Mouse (Mus musculus) lung, adult 2 months (tissue): ENCODE results near the gene Chchd10. TPM values are rescaled to one million over a fixed set of nuclear protein-coding genes. Genes with fewer than 3 reads are reported as not detected.

Experiments
- DNase-seq: peaks from one replicate; pipeline ENCODE4 v3.0.0; 2022
- H3K4me1 ChIP-seq: fragments of 200-500 bp; 2 replicates; pipeline ENCODE4 v1.6.1; 2011; ENCODE audit warnings: low read length; ENCODE audit not compliant: control insufficient read depth, insufficient read depth
- H3K4me3 ChIP-seq: fragments of 200-500 bp; replicated peaks from 2 replicates; pipeline ENCODE3; 2011; ENCODE audit warnings: low read depth, mild to moderate bottlenecking, control low read depth, low read length; ENCODE audit errors: extremely low read depth
- CTCF ChIP-seq: fragments of 200-500 bp; IDR thresholded peaks from 2 replicates; pipeline ENCODE4 v1.5.1; 2011; ENCODE audit warnings: mild to moderate bottlenecking, low read length, control low read depth; ENCODE audit not compliant: insufficient read depth
- POLR2A ChIP-seq: fragments of 200-500 bp; IDR thresholded peaks from 2 replicates; pipeline ENCODE4 v1.6.1; 2011; ENCODE audit warnings: low read depth, mild to moderate bottlenecking, control low read depth, low read length, borderline replicate concordance; ENCODE audit errors: extremely low read depth
- WGBS: fragments of 180-500 bp; shearing (Covaris S2); methylation state at CpG from one replicate; pipeline ENCODE4 v1.1.7; 2018; 5-methylcytosine and 5-hydroxymethylcytosine counted together
- polyA plus RNA-seq: library from polyadenylated mRNA; depleted of rRNA; stranded (reverse); fragments of >200 nt; gene quantifications from 2 replicates; pipeline ENCODE4 v1.2.3, GENCODE M21; 2012

Gene Chchd10
- polyA plus RNA-seq, 1 experiment, result 415 TPM

GRCm38 (mm10) chr10:75937851-75938643, 5.1 kb downstream of the Chchd10 start:
- WGBS, result 41% methylated on average over 10 of the region's 10 CpGs
- H3K4me3 ChIP-seq, result no peak overlapping the region
- DNase-seq, result no peak
- TF ChIP-seq CTCF, result no peak
- no peak for TF ChIP-seq POLR2A
- H3K4me1 ChIP-seq, result peaks cover 3% of the 10 kb centered on the region; the same call in 1 of the 2 replicates

GRCm38 (mm10) chr10:75939481-75940234, 6.7 kb downstream of the Chchd10 start:
- Histone ChIP-seq H3K4me1 (peaks cover 3% of the 10 kb centered on the region; the same call in 1 of the 2 replicates), H3K4me3 (no peak overlapping the region)
- no peak for DNase-seq
- TF ChIP-seq CTCF (no peak), POLR2A (no peak)
- 73% methylated on average over 9 of the region's 9 CpGs for WGBS

DNA sequence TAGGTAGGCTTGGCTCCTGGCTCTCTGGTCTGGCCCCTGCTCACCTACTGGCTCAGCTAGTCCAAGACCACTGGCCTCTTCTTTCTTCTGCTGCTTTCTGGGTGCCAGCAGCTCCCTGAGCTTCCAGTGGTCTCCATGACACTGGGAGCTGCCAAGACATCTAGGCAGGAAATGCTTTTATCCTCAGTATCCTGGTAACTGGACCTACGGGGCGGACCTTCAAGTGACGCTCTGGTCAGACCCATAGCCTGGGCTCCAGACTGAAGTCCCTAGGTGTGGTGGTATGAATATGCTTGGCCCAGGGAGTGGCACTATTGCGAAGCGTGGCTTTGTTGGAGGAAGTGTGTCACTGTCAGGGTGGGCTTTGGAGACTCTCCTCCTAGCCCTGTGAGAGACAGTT, 7.6 kb downstream of the Chchd10 start, which contains the start of gene Gm867:
Gm867 (minus strand) TSS at position 153 of the 400 bp plus-strand sequence.
- peaks cover 2% of the 10 kb centered on the region; the same call in 1 of the 2 replicates for H3K4me1 ChIP-seq
- no peak for DNase-seq
- 61% methylated on average over 5 of the region's 5 CpGs for WGBS
- no peak within 1 kb of the TSS for H3K4me3 ChIP-seq
- TF ChIP-seq POLR2A, result no peak
- TF ChIP-seq CTCF, result no peak

DNA sequence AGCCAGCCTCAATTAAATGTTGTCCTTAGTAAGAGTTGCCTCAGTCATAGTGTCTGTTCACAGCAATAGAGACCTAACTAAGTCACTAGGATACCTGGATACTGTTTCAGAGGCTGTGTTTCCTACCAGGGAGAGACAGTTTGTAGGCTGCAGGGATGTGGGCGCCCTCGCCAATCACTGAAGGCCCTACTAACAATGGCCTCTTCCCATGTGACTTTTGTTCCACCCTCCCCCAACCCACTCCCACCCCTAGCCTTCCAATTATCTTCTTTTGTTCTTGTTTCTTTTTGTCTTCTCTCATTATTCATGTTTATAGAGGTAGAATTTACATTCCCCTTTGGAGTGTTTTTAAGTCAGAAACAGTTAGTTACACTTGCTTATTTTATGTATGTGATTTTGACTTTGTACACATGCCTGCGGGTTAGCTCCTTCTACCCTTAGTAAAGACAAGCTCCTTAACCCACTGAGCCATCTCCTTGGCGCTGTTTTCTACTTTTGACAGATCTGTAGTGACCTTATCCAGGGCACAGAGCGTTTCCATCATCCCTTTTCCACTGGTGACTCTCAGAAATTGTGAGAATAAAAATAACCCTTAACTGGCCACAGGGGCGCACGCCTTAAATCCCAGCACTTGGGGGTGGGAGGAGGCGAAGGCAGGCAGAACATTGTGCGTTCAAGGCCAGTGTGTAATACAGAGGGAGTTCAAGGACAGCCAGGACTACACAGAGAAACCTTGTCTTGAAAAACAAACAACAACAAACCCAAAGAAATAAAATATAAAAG, 8.3 kb downstream of the Chchd10 start:
- 77% methylated on average over 9 of the region's 9 CpGs for WGBS
- peak; percentile 1 for DNase-seq
- Histone ChIP-seq H3K4me3 (no peak overlapping the region), H3K4me1 (peaks cover 3% of the 10 kb centered on the region; the same call in 1 of the 2 replicates)
- no peak for TF ChIP-seq CTCF
- no peak for TF ChIP-seq POLR2A

DNA sequence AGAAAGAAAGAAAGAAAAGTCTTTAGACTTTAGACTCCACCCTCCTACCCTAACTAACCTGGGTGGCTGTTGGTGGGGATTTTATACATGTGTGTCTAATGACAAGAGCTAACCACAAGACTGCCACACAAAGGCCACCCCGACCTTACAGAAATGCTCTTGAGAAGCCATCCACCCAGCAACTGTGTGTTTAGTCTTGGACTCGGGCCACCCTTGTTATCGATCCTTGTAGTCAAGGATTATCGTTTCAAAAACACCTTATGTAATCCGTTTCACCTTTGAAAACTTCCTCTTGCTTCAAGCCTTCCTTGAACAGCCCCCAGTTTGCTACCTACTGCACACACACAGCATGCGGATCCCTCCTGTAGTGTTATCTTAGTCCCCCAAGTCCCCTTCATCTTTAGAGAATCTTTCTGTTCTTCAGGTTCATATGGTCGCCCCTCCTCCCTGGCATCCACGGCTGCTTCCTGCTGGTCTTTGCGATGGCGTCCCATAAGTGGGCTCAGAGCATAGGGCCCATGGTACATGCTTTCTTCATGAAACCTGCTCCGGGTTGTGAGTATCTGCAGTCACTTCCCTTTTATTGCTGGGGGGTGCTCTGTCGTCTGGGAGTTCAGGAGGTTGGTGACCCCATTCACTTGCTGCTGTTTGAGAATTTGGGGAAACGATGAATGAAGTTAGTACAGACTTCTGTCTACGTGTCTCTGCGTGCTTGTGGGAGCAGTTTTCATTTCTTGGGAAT, 10.0 kb downstream of the Chchd10 start, which contains the start of gene Vpreb3:
Vpreb3 (plus strand) TSS at position 322 of the 742 bp plus-strand sequence.
- no peak for DNase-seq
- no peak for TF ChIP-seq CTCF
- no peak for TF ChIP-seq POLR2A
- WGBS, result 60% methylated on average over 15 of the region's 15 CpGs
- Histone ChIP-seq H3K4me3 (peak within 1 kb of the TSS; percentile 13), H3K4me1 (peaks cover 3% of the 10 kb centered on the region; the same call in 1 of the 2 replicates)

DNA sequence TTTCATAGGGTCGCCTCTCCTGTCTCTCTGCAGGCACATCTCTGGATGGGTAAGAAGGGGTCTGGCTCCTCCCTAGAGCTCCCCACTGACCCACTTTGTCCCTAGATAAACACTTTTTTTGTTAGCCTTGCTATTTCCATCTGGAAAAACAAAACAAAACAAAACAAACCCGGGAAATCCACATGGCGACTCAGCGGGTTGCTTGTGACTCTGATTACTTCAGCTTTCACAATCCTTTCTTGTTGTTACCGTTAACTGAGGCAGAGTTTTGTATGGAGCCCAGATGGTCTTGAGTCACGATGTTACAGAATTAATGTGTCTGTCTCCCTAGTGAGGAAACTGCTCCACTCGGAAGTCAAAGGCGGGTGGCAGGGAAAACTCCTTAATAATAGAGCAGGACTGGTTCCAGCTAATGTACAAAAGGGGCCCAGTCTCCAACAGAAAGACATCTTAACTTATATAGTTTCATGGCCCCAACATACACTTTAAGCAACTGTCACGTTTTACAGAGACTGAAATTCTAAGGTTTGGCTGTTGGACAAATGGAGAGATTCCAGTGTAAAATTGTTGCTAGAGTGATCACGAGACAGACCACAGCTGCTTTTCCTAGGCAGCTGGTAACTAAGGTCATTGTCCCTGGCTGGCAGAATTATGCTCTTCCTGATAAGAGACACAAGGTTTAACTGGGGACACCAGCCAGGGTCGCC, 11.3 kb downstream of the Chchd10 start:
- Histone ChIP-seq H3K4me1 (peaks cover 3% of the 10 kb centered on the region; the same call in 1 of the 2 replicates), H3K4me3 (no peak overlapping the region)
- DNase-seq, result no peak
- 33% methylated on average over 11 of the region's 11 CpGs for WGBS
- TF ChIP-seq CTCF, result no peak
- TF ChIP-seq POLR2A, result no peak

DNA sequence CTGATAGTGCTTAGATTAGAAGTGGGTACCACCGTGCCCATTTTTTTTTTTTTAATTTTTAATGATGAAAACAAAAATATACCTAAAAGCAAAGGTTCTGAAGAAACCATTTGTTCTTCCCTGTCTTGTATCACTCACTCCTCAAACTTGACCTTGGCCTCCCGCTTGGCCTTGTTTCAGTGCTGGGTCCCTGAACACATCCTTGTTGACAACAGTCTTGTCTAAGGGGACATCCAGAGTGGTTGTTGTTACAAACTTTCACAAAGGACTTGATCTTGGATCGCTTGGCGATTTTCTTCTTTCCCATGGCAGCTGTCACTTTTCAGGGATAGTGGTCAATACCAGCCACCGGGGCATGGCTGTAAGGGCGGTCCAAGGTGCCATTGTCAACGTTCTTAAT, 12.3 kb downstream of the Chchd10 start:
- 80% methylated on average over 7 of the region's 7 CpGs for WGBS

GRCm38 (mm10) chr10:75945896-75946295, 13.0 kb downstream of the Chchd10 start:
- Histone ChIP-seq H3K4me3 (no peak overlapping the region), H3K4me1 (peaks cover 4% of the 10 kb centered on the region; the same call in 1 of the 2 replicates)
- TF ChIP-seq POLR2A (peak; percentile 48; the same call in 1 of the 2 replicates), CTCF (no peak)
- 65% methylated on average over 7 of the region's 7 CpGs for WGBS
- DNase-seq, result no peak

More for the DNA sequence above, 12.3 kb downstream of the Chchd10 start:
- Histone ChIP-seq H3K4me1 (peaks cover 3% of the 10 kb centered on the region; the same call in 1 of the 2 replicates), H3K4me3 (no peak overlapping the region)
- DNase-seq, result no peak
- TF ChIP-seq CTCF (no peak), POLR2A (no peak)
